Mouse (Mus musculus) myocyte (in vitro differentiated cells): ENCODE data around the gene Brwd1. TPM values are rescaled to one million over a fixed set of nuclear protein-coding genes. Genes with fewer than 3 reads are reported as not detected.
"Not testable (repeated sequence)": the region's sequence is repeated elsewhere in the genome, so short reads cannot be mapped to it uniquely, and the experiment has no call there.

Experiments
- H3K27me3 ChIP-seq: one replicate; pipeline ENCODE4 v1.6.1; 2011; ENCODE audit not compliant: control insufficient read depth, insufficient read depth, insufficient read length
- H3K36me3 ChIP-seq: one replicate; pipeline ENCODE4 v1.6.1; 2011; ENCODE audit not compliant: control insufficient read depth, insufficient read depth
- H3K4me2 ChIP-seq: one replicate; pipeline ENCODE4 v1.6.1; 2011; ENCODE audit warnings: low read depth, control low read depth
- H3K4me3 ChIP-seq: one replicate; pipeline ENCODE4 v1.5.1; 2011; ENCODE audit warnings: mild to moderate bottlenecking, control low read depth, moderate library complexity
- H3K79me2 ChIP-seq: one replicate; pipeline ENCODE4 v1.6.1; 2011; ENCODE audit not compliant: control insufficient read depth, insufficient read depth
- H3ac ChIP-seq: one replicate; pipeline ENCODE4 v1.6.1; 2011; ENCODE audit not compliant: control insufficient read depth, insufficient read length
- CEBPB ChIP-seq: IDR thresholded peaks from 2 replicates; pipeline ENCODE4 v1.6.1; 2011; ENCODE audit warnings: mild to moderate bottlenecking, moderate library complexity; ENCODE audit not compliant: poor library complexity, insufficient read depth, severe bottlenecking
- E2F4 ChIP-seq: IDR thresholded peaks from one replicate; pipeline ENCODE4 v1.6.1; 2011; ENCODE audit warnings: mild to moderate bottlenecking, control low read depth, moderate library complexity; ENCODE audit not compliant: insufficient read depth
- MAX ChIP-seq: IDR thresholded peaks from one replicate; pipeline ENCODE4 v1.6.1; 2011; ENCODE audit warnings: low read depth, mild to moderate bottlenecking, control low read depth
- MYOD1 ChIP-seq, 3 experiments: IDR thresholded peaks; one replicate each; pipeline ENCODE4 v1.6.1; 2011; ENCODE audit warnings: control low read depth in 2 of 3, low read depth in 2 of 3, mild to moderate bottlenecking in 2 of 3, moderate library complexity in 1 of 3; ENCODE audit not compliant: insufficient read length in 2 of 3, control insufficient read depth in 1 of 3
- MYOG ChIP-seq, 3 experiments: IDR thresholded peaks; one replicate each; pipeline ENCODE4 v1.6.1; 2011; ENCODE audit warnings: control low read depth in 2 of 3, low read depth in 2 of 3, mild to moderate bottlenecking in 2 of 3; ENCODE audit not compliant: insufficient read length in 2 of 3, control insufficient read depth in 1 of 3, insufficient read depth in 1 of 3
- POLR2A ChIP-seq: IDR thresholded peaks from one replicate; pipeline ENCODE4 v1.6.1; 2011; ENCODE audit warnings: low read depth, mild to moderate bottlenecking, control low read depth, moderate library complexity; ENCODE audit not compliant: insufficient read length
- POLR2AphosphoS2 ChIP-seq: IDR thresholded peaks from one replicate; pipeline ENCODE4 v1.6.1; 2011; ENCODE audit warnings: low read depth, control low read depth; ENCODE audit not compliant: insufficient read length
- REST ChIP-seq: IDR thresholded peaks from one replicate; pipeline ENCODE4 v1.6.1; 2011; ENCODE audit warnings: mild to moderate bottlenecking, control low read depth, moderate library complexity; ENCODE audit not compliant: insufficient read depth, insufficient read length
- SRF ChIP-seq: IDR thresholded peaks from one replicate; pipeline ENCODE4 v1.6.1; 2011; ENCODE audit warnings: low read depth; ENCODE audit not compliant: control insufficient read depth, insufficient read length
- TCF12 ChIP-seq: IDR thresholded peaks from one replicate; pipeline ENCODE4 v1.6.1; 2011; ENCODE audit warnings: mild to moderate bottlenecking, control low read depth; ENCODE audit not compliant: poor library complexity, insufficient read depth, severe bottlenecking
- TCF3 ChIP-seq: IDR thresholded peaks from one replicate; pipeline ENCODE4 v1.6.1; 2011; ENCODE audit warnings: low read depth, control low read depth; ENCODE audit not compliant: insufficient read length
- USF1 ChIP-seq: IDR thresholded peaks from one replicate; pipeline ENCODE4 v1.6.1; 2011; ENCODE audit warnings: low read depth, mild to moderate bottlenecking, control low read depth, moderate library complexity
- polyA plus RNA-seq: library from polyadenylated mRNA; unstranded; fragments of >200 nt; fragmentation: generic; extraction: Trizol; gene quantifications from one replicate; pipeline ENCODE4 v1.2.1, GENCODE M21; 2012; ENCODE audit warnings: missing spikeins

The Brwd1 gene
- polyA plus RNA-seq, 1 experiment: 21.4 TPM

DNA sequence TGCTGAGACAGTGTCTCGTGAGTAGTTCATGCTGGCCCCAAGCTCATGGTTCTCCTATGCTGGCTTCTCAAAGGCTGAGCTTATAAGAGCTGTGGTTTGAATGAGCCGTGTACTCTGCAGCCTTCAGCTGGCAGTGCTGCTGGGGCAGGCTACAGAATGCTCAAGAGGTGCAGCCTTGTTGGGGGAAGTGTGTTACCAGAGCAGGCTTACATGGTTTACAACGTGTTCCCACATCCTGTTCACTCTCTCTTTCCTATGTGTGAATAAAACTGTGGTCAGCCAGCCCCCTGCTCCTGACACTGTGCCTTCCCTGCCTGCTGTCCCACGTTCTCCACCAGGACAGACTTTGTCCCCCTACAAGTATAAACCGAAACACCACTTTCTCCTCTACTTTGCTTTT lies 97.4 kb downstream of the Brwd1 start:
- no peak overlapping the region for H3K4me2 ChIP-seq
- no peaks in the 10 kb centered on the region for H3K79me2 ChIP-seq
- H3ac ChIP-seq: no peak overlapping the region
- no peak for TF ChIP-seq MYOG (IDR thresholded peaks at IDR 0.05; ENCODE audit: control insufficient read depth in 1 of 3, insufficient read depth in 1 of 3, insufficient read length in 2 of 3, low read depth in 2 of 3)
- no peak for TF ChIP-seq CEBPB
- no peak for TF ChIP-seq SRF
- no peak overlapping the region for H3K4me3 ChIP-seq
- peaks cover 25% of the 10 kb centered on the region for H3K36me3 ChIP-seq
- H3K27me3 ChIP-seq: no peaks in the 10 kb centered on the region

GRCm38 (mm10) chr16:95983601-95984000 lies 98.7 kb downstream of the Brwd1 start:
- Histone ChIP-seq H3ac (no peak overlapping the region), H3K79me2 (no peaks in the 10 kb centered on the region), H3K36me3 (peaks cover 25% of the 10 kb centered on the region), H3K4me2 (no peak overlapping the region), H3K27me3 (no peaks in the 10 kb centered on the region), H3K4me3 (no peak overlapping the region)
- TF ChIP-seq E2F4 (no peak), MYOD1 (IDR thresholded peaks at IDR 0.05; ENCODE audit: control insufficient read depth in 1 of 3, insufficient read length in 2 of 3, low read depth in 2 of 3) (peak in 1 of 3 experiments; percentile 15)

DNA sequence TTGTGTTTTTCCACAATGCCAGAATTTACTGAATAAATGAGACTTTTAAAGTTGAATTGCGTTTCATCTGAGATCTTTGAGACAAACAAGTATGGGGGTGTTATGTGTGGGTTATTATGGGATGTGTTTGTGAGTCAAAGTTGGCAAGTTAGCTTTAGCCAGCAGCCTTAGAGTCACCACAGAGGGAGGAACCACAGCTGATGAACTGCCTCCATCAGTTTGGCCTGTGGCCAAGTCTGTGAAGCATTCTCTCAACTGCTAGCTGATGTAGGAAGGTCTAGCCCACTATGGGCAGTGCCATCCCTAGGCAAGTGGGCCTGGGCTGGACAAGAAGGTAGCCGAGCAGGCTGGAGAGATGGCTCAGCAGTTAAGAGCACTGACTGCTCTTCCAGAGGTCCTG lies 111.5 kb downstream of the Brwd1 start:
- Histone ChIP-seq H3K4me2 (no peak overlapping the region), H3K27me3 (no peaks in the 10 kb centered on the region), H3ac (no peak overlapping the region), H3K79me2 (no peaks in the 10 kb centered on the region), H3K4me3 (no peak overlapping the region), H3K36me3 (no peaks in the 10 kb centered on the region)
- TF ChIP-seq USF1 (no peak), POLR2A (no peak), CEBPB (no peak), TCF12 (no peak)

- Histone ChIP-seq H3K36me3 (no peaks in the 10 kb centered on the region), H3ac (no peak overlapping the region), H3K27me3 (no peaks in the 10 kb centered on the region), H3K79me2 (no peaks in the 10 kb centered on the region), H3K4me3 (no peak overlapping the region), H3K4me2 (no peak overlapping the region)
- TF ChIP-seq SRF: no peak
- no peak for TF ChIP-seq MAX
- no peak for TF ChIP-seq REST
- TF ChIP-seq TCF3: no peak
- no peak for TF ChIP-seq MYOG (IDR thresholded peaks at IDR 0.05; ENCODE audit: control insufficient read depth in 1 of 3, insufficient read depth in 1 of 3, insufficient read length in 2 of 3, low read depth in 2 of 3)
- TF ChIP-seq TCF12: no peak
- TF ChIP-seq POLR2AphosphoS2: no peak
- TF ChIP-seq E2F4: no peak
- no peak for TF ChIP-seq MYOD1 (IDR thresholded peaks at IDR 0.05; ENCODE audit: control insufficient read depth in 1 of 3, insufficient read length in 2 of 3, low read depth in 2 of 3)
- TF ChIP-seq USF1: no peak
- TF ChIP-seq CEBPB: no peak
- TF ChIP-seq POLR2A: no peak
Measured at GRCm38 (mm10) chr16:95967455-95967854, 114.9 kb downstream of the Brwd1 start.

DNA sequence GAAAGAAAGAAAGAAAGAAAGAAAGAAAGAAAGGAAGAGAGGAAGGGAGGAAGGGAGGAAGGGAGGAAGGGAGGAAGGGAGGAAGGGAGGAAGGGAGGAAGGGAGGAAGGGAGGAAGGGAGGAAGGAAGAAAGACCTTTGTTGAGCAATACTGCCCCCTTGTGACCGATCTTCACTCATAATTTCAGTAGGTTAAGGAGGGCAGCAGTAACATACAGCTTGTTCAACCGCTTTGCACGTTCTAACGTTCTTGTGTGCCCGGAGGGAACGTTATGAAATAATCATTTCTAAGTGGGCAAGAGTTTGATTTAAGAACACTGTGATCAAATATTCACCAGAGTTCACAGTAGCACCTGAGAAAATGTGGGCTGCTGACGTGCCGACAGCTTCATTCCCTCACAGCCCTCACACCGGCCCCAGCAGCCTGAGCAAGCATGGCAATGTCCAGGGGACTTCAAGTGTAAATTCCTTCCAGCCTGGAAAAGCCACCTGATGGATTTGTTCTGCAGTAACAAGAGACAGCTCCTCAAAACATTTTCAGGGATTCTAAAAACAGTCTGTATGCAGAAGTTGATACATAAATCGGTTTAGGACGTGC lies 117.8 kb downstream of the Brwd1 start:
- Histone ChIP-seq H3K79me2 (no peaks in the 10 kb centered on the region), H3K4me2 (no peak overlapping the region)
- TF ChIP-seq POLR2AphosphoS2: no peak
- TF ChIP-seq USF1: no peak
- no peak for TF ChIP-seq REST
- TF ChIP-seq MYOD1 (IDR thresholded peaks at IDR 0.05; ENCODE audit: control insufficient read depth in 1 of 3, insufficient read length in 2 of 3, low read depth in 2 of 3): no peak
- no peak for TF ChIP-seq POLR2A
- TF ChIP-seq MYOG (IDR thresholded peaks at IDR 0.05; ENCODE audit: control insufficient read depth in 1 of 3, insufficient read depth in 1 of 3, insufficient read length in 2 of 3, low read depth in 2 of 3): no peak
- TF ChIP-seq CEBPB: no peak
- no peak for TF ChIP-seq E2F4
- no peak for TF ChIP-seq SRF
- no peak for TF ChIP-seq TCF3
- TF ChIP-seq MAX: no peak
- no peak for TF ChIP-seq TCF12

GRCm38 (mm10) chr16:95961484-95961883 lies 120.8 kb downstream of the Brwd1 start:
- H3K36me3 ChIP-seq, H3K4me2 ChIP-seq, H3K79me2 ChIP-seq, H3K27me3 ChIP-seq, H3ac ChIP-seq, H3K4me3 ChIP-seq: not testable (repeated sequence)

More for the DNA sequence above, 117.8 kb downstream of the Brwd1 start:
- no peak overlapping the region for H3K4me3 ChIP-seq
- no peak overlapping the region for H3ac ChIP-seq
- no peaks in the 10 kb centered on the region for H3K27me3 ChIP-seq
- no peaks in the 10 kb centered on the region for H3K36me3 ChIP-seq

DNA sequence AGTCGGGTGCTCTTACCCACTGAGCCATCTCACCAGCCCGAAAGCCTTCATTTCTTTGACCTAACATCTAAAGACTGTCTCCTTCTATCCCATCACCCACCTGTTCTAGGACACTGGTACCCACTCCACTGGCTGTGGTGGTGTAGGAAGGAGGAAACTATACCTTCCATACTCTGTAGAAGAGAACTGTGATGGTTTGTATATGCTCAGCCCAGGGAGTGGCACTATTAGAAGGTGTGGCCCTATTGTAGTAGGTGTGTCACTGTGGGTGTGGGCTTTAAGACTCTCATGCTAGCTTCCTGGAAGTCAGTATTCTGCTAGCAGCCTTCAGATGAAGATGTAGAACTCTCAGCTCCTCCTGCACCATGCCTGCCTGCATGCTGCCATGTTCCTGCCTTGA lies 121.6 kb downstream of the Brwd1 start:
- H3K27me3 ChIP-seq, H3ac ChIP-seq, H3K79me2 ChIP-seq, H3K4me2 ChIP-seq, H3K4me3 ChIP-seq, H3K36me3 ChIP-seq: not testable (repeated sequence)
